Mouse (Mus musculus): ENCODE measurements around the gene Ddc.

Ddc gene

GRCm38 (mm10) chr11:11849513-11850311, 48.2 kb downstream of the Ddc start:
- DNase-seq (ENCODE audit: extremely low spot score, low read depth, low spot score) = no peak

- DNase-seq (ENCODE audit: extremely low spot score, low read depth, low spot score) = no peak
These were observed 49.5 kb downstream of the Ddc start for GRCm38 (mm10) chr11:11848467-11848866.

- DNase-seq (ENCODE audit: extremely low spot score, low read depth, low spot score) = no peak
These were observed 52.9 kb downstream of the Ddc start for GRCm38 (mm10) chr11:11845044-11845443.

- DNase-seq (ENCODE audit: extremely low spot score, low read depth, low spot score) = no peak
These were observed 53.5 kb downstream of the Ddc start for GRCm38 (mm10) chr11:11844367-11844971.

- DNase-seq (ENCODE audit: extremely low spot score, low read depth, low spot score) = no peak
These were observed 56.4 kb downstream of the Ddc start for GRCm38 (mm10) chr11:11841590-11841989.

- no peak for DNase-seq (ENCODE audit: extremely low spot score, low read depth, low spot score)
These were observed 57.2 kb downstream of the Ddc start for GRCm38 (mm10) chr11:11840746-11841145.

GRCm38 (mm10) chr11:11839874-11840273, 58.1 kb downstream of the Ddc start:
- DNase-seq (ENCODE audit: extremely low spot score, low read depth, low spot score) = no peak

GRCm38 (mm10) chr11:11837384-11837783, 60.6 kb downstream of the Ddc start:
- no peak for DNase-seq (ENCODE audit: extremely low spot score, low read depth, low spot score)

GRCm38 (mm10) chr11:11836713-11837370, 61.1 kb downstream of the Ddc start:
- DNase-seq (ENCODE audit: extremely low spot score, low read depth, low spot score) = no peak

- no peak for DNase-seq (ENCODE audit: extremely low spot score, low read depth, low spot score)
These were observed 61.7 kb downstream of the Ddc start for GRCm38 (mm10) chr11:11836262-11836661.

- no peak for DNase-seq (ENCODE audit: extremely low spot score, low read depth, low spot score)
These were observed 62.2 kb downstream of the Ddc start for GRCm38 (mm10) chr11:11835791-11836190.

GRCm38 (mm10) chr11:11835361-11835760, 62.6 kb downstream of the Ddc start:
- no peak for DNase-seq (ENCODE audit: extremely low spot score, low read depth, low spot score)

- no peak for DNase-seq (ENCODE audit: extremely low spot score, low read depth, low spot score)
These were observed 64.8 kb downstream of the Ddc start for GRCm38 (mm10) chr11:11833100-11833499.

GRCm38 (mm10) chr11:11832755-11833084, 65.2 kb downstream of the Ddc start:
- no peak for DNase-seq (ENCODE audit: extremely low spot score, low read depth, low spot score)

- no peak for DNase-seq (ENCODE audit: extremely low spot score, low read depth, low spot score)
These were observed 65.8 kb downstream of the Ddc start for GRCm38 (mm10) chr11:11831940-11832754.

GRCm38 (mm10) chr11:11831526-11831925, 66.4 kb downstream of the Ddc start:
- DNase-seq (ENCODE audit: extremely low spot score, low read depth, low spot score) = no peak

GRCm38 (mm10) chr11:11830884-11831495, 67.0 kb downstream of the Ddc start:
- no peak for DNase-seq (ENCODE audit: extremely low spot score, low read depth, low spot score)

- DNase-seq (ENCODE audit: extremely low spot score, low read depth, low spot score) = no peak
These were observed 68.6 kb downstream of the Ddc start for GRCm38 (mm10) chr11:11829161-11830000.

- no peak for DNase-seq (ENCODE audit: extremely low spot score, low read depth, low spot score)
These were observed 69.2 kb downstream of the Ddc start for GRCm38 (mm10) chr11:11828761-11829160.

- no peak for DNase-seq (ENCODE audit: extremely low spot score, low read depth, low spot score)
These were observed 69.7 kb downstream of the Ddc start for GRCm38 (mm10) chr11:11828251-11828650.
